Mouse (Mus musculus): Measurements from ENCODE around the gene Gm3317.
"Not testable (repeated sequence)": the region's sequence is repeated elsewhere in the genome, so short reads cannot be mapped to it uniquely, and the experiment has no call there.

The Gm3317 gene

DNA sequence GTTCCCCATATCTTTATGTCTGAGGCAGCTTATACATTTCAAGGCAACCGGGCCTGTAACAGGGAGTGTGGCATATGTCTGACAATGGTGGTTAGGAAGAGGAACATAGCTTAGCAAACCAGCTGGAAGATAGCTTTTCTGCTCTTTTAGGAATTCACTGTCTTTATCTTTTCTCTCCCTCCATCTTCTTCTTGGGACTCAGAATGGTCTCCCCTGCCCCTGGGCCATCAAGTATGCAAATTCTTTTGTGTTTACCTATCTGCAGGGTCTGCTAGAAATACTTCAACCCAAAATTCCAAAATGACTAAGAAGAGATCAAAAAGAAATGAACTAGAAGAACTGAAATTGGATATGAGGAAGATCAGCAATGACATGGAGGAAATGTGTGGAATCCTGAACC lies at the start of gene Gm3317:
Gene Gm3317, plus strand, starts transcription at position 301 of the 400 bp plus-strand sequence.
- not testable (repeated sequence) for DNase-seq

DNA sequence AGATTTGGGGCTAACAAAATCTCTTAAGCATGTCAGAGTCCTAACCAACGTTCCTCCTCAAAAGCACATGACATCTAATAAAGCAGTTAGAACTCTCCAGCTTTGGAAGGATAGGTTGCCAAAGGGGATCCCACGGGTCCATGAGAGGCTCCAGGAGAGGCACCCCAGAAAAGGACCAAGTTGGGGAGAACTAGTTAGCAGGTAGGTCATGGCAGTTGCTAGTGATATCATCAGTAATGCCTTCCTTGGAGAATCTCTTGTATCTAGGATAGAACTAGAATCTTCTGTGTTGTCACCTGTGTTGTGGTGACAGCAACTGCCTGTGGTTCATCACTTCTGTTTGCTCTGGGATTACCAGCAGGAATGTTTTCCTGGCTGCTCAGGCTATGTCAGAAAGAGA lies 33.1 kb upstream of the Gm3317 start, which contains the start of gene Gm8279:
Gene Gm8279, plus strand, starts transcription at position 301 of the 400 bp plus-strand sequence.
- not testable (repeated sequence) for DNase-seq

DNA sequence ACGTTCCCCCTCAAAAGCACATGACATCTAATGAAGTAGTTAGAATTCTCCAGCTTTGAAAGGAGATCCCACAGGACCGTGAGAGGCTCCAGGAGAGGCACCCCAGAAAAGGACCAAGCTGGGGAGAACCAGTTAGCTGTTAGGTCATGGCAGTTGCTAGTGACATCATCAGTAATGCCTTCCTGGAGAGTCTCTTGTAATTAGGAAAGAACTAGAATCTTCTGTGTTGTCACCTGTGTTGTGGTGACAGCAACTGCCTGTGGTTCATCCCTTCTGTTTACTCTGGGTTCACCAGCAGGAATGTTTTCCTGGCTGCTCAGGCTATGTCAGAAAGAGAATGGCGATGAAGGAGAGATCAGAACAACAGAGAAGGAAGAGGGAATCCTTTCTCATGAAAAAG lies 21.2 kb downstream of the Gm3317 start, which contains the start of gene Gm8271:
Gene Gm8271, plus strand, starts transcription at position 301 of the 400 bp plus-strand sequence.
- DNase-seq: not testable (repeated sequence)

Measured in thymus, postnatal 36 days (tissue).